Mouse (Mus musculus) hindbrain, embryonic 13.5 days (tissue): ENCODE data around the gene Tmem63b. TPM values are rescaled to one million over a fixed set of nuclear protein-coding genes. Genes with fewer than 3 reads are reported as not detected.
A peak's percentile ranks its signal among the peaks of the same experiment; 100 is the strongest.

Experiments
- ATAC-seq: fragments of 200-750 bp; cut with Nextera tagmentation; 2 replicates; pipeline ENCODE4 v1.8.0; 2017; ENCODE audit warnings: moderate TSS enrichment; ENCODE audit not compliant: low FRiP score
- H3K27ac ChIP-seq: fragments of 300-500 bp; sonication (generic); 2 replicates; pipeline ENCODE4 v1.5.1; 2015; ENCODE audit warnings: inconsistent platforms, mild to moderate bottlenecking, moderate library complexity
- H3K27me3 ChIP-seq: fragments of 300-500 bp; sonication (generic); 2 replicates; pipeline ENCODE4 v1.6.1; 2015; ENCODE audit warnings: mild to moderate bottlenecking, inconsistent platforms
- H3K36me3 ChIP-seq: fragments of 300-500 bp; sonication (generic); 2 replicates; pipeline ENCODE4 v1.6.1; 2015; ENCODE audit warnings: mild to moderate bottlenecking, inconsistent platforms
- H3K4me1 ChIP-seq: fragments of 300-500 bp; sonication (generic); replicated peaks from 2 replicates; pipeline ENCODE4 v1.6.1; 2015; ENCODE audit warnings: inconsistent platforms
- H3K4me2 ChIP-seq: fragments of 300-500 bp; sonication (generic); 2 replicates; pipeline ENCODE4 v1.6.1; 2015; ENCODE audit warnings: inconsistent platforms, mild to moderate bottlenecking, moderate library complexity
- H3K4me3 ChIP-seq: fragments of 300-500 bp; sonication (generic); 2 replicates; pipeline ENCODE4 v1.5.1; 2015; ENCODE audit warnings: mild to moderate bottlenecking, inconsistent platforms
- H3K9ac ChIP-seq: fragments of 300-500 bp; sonication (generic); 2 replicates; pipeline ENCODE4 v1.6.1; 2015; ENCODE audit warnings: mild to moderate bottlenecking, inconsistent platforms
- H3K9me3 ChIP-seq: fragments of 300-500 bp; sonication (generic); 2 replicates; pipeline ENCODE4 v1.6.1; 2016; ENCODE audit warnings: inconsistent platforms
- WGBS: fragments of 180-500 bp; shearing (Covaris S2); methylation state at CpG from one replicate; pipeline ENCODE4 v1.1.7; 2015; 5-methylcytosine and 5-hydroxymethylcytosine counted together
- polyA plus RNA-seq: library from polyadenylated mRNA; unstranded; fragments of >200 nt; fragmentation: Nextera tagmentation; extraction: Ambion mirVana; gene quantifications from 2 replicates; pipeline ENCODE4 v1.2.1, GENCODE M21; 2015

The Tmem63b gene
- polyA plus RNA-seq, result 123 and 139 TPM in 2 replicates

DNA sequence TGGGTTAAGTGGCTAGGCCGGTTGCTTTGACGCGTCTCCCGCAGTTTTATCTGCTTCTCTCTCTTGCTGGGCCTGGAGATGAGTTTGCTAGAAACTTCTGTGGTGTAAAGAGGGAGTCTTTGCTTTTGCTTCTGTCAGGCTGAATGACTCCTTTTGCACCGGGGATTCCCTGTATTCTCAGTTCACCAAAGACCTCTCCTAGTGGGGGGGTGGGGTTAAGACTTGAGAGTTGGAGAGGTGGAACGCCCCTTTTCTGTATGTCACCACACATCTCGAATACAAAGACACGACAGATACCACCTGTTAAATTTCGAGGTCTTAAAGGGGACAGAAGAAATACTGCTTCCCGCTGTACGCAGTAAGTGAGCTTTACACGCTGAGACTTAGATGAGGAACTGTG is at the start of gene Tmem63b:
TSS of gene Tmem63b (minus strand) at position 190 of the 400 bp plus-strand sequence.
- Histone ChIP-seq H3K4me1 (peaks cover 34% of the 10 kb centered on the region), H3K9me3 (no peaks in the 10 kb centered on the region), H3K36me3 (no peaks in the 10 kb centered on the region), H3K4me2 (peak within 1 kb of the TSS; percentile 89), H3K27ac (peak within 1 kb of the TSS; percentile 96), H3K4me3 (peak within 1 kb of the TSS; percentile 88), H3K27me3 (no peaks in the 10 kb centered on the region), H3K9ac (peak within 1 kb of the TSS; percentile 96)
- ATAC-seq, result no peak; the same call in 1 of the 2 replicates
- 8% methylated on average over 12 of the region's 12 CpGs for WGBS

DNA sequence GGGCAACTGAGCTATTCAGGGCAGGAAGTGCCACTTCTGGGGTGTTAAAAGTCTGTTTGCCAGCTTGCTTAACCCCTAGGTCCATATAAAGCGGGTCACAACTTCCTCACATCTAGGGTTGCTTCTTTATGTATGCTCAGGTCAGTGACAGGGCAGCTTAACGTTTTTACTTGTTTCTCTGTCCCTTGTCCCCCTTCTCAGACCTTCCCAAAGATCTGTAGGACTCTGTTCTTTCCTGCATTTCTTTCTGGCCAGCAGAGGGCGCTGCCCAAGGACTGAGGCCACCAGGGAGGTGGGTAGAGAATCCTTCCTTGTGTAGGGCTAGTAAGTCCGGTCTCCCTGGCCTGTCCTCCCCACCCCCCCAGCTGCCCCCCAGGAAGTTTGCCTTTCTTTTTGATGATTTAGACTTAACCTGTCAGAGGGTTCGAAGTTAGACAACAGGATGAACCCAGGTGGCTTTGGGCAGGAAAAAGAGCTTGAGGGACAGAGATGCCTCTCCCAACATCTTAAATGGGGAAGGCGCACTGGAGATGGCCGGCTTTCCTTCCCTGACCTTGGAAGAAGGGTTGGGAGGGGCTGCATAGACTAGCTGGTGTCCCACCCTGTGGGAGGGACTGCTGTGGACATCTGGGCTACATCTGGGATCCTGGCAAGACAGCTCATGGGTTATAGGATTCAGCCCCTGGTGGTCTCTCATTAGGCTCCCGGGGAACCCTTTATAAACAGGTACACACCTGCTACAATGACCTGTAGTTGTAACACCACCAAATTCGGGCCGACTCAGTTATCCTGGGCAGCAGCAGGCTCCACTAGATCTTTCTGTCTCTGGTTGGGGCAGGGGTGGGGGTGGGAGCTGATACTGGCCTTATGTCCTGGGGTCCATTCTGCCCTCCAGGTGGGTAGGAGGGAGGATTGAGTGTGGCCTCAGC is 48.9 kb upstream of the Tmem63b start:
- 9% methylated on average over 10 of the region's 10 CpGs for WGBS
- peak; percentile 19; the same call in 1 of the 2 replicates for ATAC-seq

DNA sequence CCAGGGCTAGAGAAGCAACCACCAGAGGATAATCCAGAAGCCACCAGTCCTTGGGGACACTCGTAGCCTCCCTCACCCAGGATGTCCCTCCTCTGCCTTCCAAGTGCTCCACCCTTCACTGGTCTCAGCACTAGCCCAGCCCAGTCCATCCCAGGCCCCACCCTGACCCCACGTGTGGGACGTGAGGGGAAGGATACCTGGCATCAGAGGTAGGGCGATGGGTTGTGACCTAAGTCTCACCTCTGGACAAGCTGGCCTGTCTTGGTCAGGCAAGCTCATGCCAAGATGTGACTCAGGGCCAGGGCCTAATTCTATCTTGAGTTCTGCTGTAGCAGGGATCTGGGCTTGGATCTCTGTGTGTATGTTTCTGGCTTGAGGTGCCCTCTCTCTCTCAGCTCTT is 48.2 kb upstream of the Tmem63b start:
- H3K9ac ChIP-seq, result no peak overlapping the region
- 67% methylated on average over 4 of the region's 4 CpGs for whole genome bisulfite sequencing
- H3K36me3 ChIP-seq, result no peaks in the 10 kb centered on the region
- H3K4me2 ChIP-seq, result no peak overlapping the region
- no peaks in the 10 kb centered on the region for H3K9me3 ChIP-seq
- H3K4me1 ChIP-seq, result peaks cover 44% of the 10 kb centered on the region
- no peak for ATAC-seq
- H3K4me3 ChIP-seq, result no peak overlapping the region
- H3K27ac ChIP-seq, result peak overlapping the region; percentile 59; the same call in 1 of the 2 replicates
- H3K27me3 ChIP-seq, result peaks cover 20% of the 10 kb centered on the region

More for the DNA sequence above, 48.9 kb upstream of the Tmem63b start:
- H3K27me3 ChIP-seq, result peaks cover 17% of the 10 kb centered on the region
- H3K4me1 ChIP-seq, result peaks cover 44% of the 10 kb centered on the region
- peak overlapping the region; percentile 79 for H3K9ac ChIP-seq
- H3K4me2 ChIP-seq, result peak overlapping the region; percentile 67
- no peaks in the 10 kb centered on the region for H3K36me3 ChIP-seq
- peak overlapping the region; percentile 95 for H3K27ac ChIP-seq
- peak overlapping the region; percentile 47 for H3K4me3 ChIP-seq
- no peaks in the 10 kb centered on the region for H3K9me3 ChIP-seq

DNA sequence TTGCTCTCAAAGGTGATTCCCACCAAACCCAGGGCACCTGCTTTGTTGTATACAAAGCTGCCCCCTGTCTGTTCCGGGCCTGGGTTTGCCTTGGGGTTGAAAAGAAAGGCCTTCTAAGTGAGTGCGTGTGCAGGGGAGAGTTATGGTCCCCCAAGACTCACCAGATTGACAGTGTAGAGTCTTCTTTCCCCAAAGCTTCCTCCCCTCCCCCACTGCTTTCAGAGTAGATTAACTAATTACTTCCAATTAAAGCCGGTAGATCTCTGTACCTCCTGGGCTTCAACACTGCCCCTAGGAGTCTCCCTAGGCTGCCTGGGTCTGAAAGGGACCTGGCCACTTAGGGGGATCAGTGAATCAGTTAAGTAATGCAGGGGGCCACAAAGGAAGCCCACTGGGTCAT is 47.6 kb upstream of the Tmem63b start:
- 8% methylated on average over 3 of the region's 3 CpGs for WGBS
- Histone ChIP-seq H3K9ac (peak overlapping the region; percentile 71), H3K9me3 (no peaks in the 10 kb centered on the region), H3K4me1 (peaks cover 44% of the 10 kb centered on the region), H3K4me2 (peak overlapping the region; percentile 73), H3K36me3 (no peaks in the 10 kb centered on the region), H3K4me3 (peak overlapping the region; percentile 38), H3K27ac (peak overlapping the region; percentile 78), H3K27me3 (peaks cover 22% of the 10 kb centered on the region)
- no peak for ATAC-seq

DNA sequence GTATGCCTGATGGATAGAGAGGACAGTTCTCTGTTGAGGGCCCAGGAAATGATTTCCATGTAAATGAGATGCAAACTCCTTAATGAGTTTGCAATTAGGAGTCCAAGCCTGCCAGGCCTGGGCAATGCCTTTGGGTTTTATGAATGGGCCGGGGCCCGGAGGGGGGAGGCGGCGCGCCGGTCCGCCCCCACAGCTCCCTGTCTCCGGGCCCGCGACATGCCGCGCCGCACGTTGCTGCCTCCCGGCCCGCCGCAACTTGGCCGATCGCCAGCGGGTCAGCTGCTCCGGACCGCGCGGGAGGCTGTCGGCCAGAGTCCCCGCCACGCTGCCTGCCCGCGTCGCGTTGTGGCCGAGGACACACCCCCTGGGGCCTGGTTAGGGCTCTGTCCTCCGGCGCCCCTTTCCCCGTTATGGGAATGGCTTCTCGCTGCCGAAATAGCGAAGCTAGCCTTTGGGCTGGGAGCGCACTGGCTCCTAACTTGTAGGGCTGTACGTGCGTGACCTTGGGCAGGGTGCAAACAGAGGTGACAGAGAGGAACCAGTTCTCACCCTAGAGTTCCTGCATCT is 47.1 kb upstream of the Tmem63b start, which contains the start of gene 1600014C23Rik:
TSS of gene 1600014C23Rik (minus strand) at position 110 of the 567 bp plus-strand sequence.
- peak; percentile 35 for ATAC-seq
- no peaks in the 10 kb centered on the region for H3K9me3 ChIP-seq
- H3K4me3 ChIP-seq, result peak within 1 kb of the TSS; percentile 38
- WGBS, result 2% methylated on average over 36 of the region's 41 CpGs
- peak within 1 kb of the TSS; percentile 71 for H3K9ac ChIP-seq
- peaks cover 44% of the 10 kb centered on the region for H3K4me1 ChIP-seq
- H3K4me2 ChIP-seq, result peak within 1 kb of the TSS; percentile 73
- no peaks in the 10 kb centered on the region for H3K36me3 ChIP-seq
- peak within 1 kb of the TSS; percentile 78 for H3K27ac ChIP-seq
- H3K27me3 ChIP-seq, result peaks cover 24% of the 10 kb centered on the region

DNA sequence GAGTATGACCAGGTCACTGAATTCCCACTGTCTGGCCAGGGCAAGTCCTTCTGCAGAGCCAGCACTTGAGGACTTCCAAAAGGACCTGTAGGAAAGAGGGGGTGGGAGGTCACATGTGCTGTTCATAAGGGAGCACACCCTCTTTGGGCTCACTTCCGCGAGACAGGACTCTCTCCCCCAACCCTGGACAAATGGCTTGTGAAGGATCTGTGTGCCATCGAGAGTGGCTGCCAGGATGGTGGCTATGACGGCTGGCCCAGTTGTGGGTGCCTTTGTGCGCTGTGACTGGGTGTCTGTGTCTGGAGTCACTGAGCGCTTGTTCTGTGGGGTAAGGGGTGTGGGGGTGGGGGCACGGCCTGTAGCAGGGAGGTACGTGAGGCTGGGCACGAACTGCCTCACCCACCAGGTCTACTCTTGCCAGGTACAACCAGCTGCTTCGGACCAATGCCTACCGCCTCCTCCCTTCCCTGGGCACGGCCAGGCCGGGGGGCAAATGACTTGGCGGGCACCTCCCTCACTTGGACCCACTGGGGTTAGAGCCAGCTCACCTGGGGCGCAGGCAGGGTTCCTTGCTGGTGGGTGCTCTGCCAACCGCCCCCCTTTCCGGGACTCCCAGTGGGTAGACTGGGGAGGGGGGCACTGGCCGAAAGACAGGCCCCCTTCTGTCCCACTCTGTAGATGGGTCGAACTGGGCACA is 46.5 kb upstream of the Tmem63b start:
- Histone ChIP-seq H3K27me3 (peaks cover 24% of the 10 kb centered on the region), H3K4me3 (peak overlapping the region; percentile 38; the same call in 1 of the 2 replicates), H3K9me3 (no peaks in the 10 kb centered on the region), H3K27ac (peak overlapping the region; percentile 78), H3K36me3 (no peaks in the 10 kb centered on the region), H3K4me2 (peak overlapping the region; percentile 73), H3K4me1 (peaks cover 44% of the 10 kb centered on the region), H3K9ac (peak overlapping the region; percentile 71)
- WGBS, result 48% methylated on average over 17 of the region's 19 CpGs
- no peak for ATAC-seq

DNA sequence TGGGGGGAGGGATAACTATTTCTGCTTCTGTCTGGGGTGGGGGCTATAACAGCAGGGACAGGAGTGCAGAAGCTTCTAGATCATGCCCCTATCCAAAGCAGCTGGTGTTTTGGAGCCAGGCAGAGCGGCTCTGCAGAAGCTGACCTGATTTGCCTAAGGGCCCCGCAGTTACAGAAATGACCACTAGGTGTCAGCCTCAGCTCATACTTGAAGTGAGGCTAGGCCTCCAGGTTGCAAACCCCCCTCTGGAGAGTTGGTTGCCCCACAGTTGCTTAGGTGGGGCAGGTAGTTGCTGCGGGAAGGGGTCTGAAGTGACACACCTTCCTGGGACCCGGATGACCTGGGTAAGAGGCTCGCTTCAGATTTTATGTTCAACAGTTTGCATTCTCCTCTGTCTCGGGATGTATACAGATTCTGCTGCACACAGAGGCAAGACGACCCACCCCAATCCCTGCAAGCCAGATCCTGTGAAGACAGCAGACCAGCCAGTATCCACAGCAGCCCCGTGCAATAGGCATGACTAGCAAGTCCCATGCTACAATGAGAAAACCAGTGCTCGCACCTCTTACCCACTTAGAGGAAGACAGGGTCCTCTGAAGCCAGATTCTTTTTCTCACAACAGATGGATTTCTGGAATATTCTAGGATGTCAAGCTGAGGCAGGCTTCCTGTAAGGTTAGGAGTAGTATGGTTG is 44.6 kb upstream of the Tmem63b start:
- H3K27ac ChIP-seq, result no peak overlapping the region
- no peak overlapping the region for H3K9ac ChIP-seq
- WGBS, result 27% methylated on average over 9 of the region's 9 CpGs
- 0 out of 2 replicates have a peak, but pooled peaks have one; percentile 0 for ATAC-seq
- H3K27me3 ChIP-seq, result peaks cover 24% of the 10 kb centered on the region
- no peak overlapping the region for H3K4me3 ChIP-seq
- peaks cover 36% of the 10 kb centered on the region for H3K4me1 ChIP-seq
- H3K9me3 ChIP-seq, result no peaks in the 10 kb centered on the region
- H3K4me2 ChIP-seq, result no peak overlapping the region; the same call in 1 of the 2 replicates
- H3K36me3 ChIP-seq, result no peaks in the 10 kb centered on the region

DNA sequence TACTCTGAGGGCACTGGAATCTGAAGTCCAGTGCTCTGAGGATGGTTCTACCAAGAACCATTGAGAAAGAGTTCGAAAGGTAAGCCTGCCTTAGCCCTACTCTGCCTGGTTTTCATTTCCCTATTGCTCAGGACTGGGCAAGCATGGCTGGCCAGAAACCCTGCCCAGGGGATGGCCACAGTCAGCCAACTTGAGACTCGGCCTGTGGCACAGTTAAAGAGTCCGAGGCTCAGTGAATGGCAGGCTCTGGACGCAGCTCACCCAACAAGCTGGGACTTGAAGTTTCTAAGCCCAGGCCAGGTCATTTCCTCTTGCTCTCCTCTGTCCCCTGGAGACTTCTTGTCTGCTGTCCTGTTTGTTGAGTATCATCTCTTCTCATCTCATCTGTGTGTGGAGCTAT is 44.0 kb upstream of the Tmem63b start:
- peaks cover 24% of the 10 kb centered on the region for H3K27me3 ChIP-seq
- no peak overlapping the region for H3K27ac ChIP-seq
- H3K4me2 ChIP-seq, result no peak overlapping the region
- ATAC-seq, result no peak
- 93% methylated on average over 4 of the region's 4 CpGs for WGBS
- no peaks in the 10 kb centered on the region for H3K36me3 ChIP-seq
- no peak overlapping the region for H3K9ac ChIP-seq
- H3K4me1 ChIP-seq, result peaks cover 29% of the 10 kb centered on the region
- H3K9me3 ChIP-seq, result no peaks in the 10 kb centered on the region
- H3K4me3 ChIP-seq, result no peak overlapping the region

DNA sequence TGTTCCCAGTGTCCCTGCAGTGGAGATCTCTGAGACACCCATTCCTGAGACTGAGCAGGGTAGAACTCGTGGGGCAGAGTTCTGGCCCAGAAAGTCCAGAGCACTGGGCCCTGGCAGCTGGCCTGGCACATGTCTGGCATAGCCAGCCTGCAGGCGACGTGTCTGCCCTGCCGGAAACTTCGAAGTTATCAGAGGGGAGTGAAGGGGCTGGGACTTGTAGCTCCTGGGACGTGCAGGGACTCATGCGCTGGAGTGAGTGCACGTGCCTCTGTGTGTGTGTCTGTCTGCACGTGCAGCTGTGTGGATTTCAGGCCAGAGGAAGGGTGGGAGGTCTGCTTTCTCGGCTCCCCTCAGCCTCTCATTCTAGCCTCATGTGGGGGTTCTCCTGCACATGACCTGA is 42.7 kb upstream of the Tmem63b start:
- Histone ChIP-seq H3K9me3 (no peaks in the 10 kb centered on the region), H3K4me2 (no peak overlapping the region), H3K4me1 (peaks cover 16% of the 10 kb centered on the region), H3K27ac (no peak overlapping the region), H3K36me3 (no peaks in the 10 kb centered on the region), H3K27me3 (peaks cover 24% of the 10 kb centered on the region), H3K4me3 (no peak overlapping the region), H3K9ac (no peak overlapping the region)
- WGBS, result 70% methylated on average over 10 of the region's 10 CpGs
- ATAC-seq, result no peak

DNA sequence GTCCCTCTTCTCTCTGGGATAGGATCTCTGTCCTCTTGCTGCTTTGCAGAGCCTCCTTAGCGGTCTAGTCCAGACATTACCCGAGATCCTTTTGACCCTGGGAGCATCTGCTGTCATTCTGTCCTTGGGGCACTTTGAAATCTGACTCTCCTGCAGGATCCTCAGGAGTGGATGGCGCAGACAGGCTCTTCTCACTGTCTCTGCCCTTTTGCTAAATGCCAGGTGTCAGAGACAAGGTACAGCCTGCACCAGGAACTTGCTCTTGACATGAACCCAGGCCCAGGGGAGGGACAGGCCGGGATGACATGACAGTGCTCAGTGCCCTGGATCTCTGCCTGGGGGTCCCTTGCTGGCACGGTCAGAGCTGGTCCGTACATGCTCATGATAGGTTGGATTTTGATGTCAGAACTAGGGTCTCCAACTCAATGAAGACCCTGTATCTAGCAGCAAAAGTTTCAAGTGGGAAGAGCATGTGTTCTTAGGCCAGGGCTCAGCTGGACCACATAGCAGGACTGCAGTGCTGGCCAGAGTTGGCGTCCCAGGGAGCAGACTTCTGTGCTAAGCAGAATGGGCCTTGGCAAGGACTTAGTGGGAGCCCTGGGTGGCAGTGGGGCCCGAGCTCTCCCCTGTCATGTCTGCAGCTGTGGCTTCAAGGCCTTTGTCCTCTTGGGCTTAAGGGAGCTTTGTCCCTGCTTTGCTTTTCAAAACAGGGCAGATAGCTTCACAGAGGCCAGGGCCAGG is 41.4 kb upstream of the Tmem63b start:
- H3K4me2 ChIP-seq, result no peak overlapping the region
- no peaks in the 10 kb centered on the region for H3K36me3 ChIP-seq
- peaks cover 20% of the 10 kb centered on the region for H3K27me3 ChIP-seq
- ATAC-seq, result no peak
- H3K4me3 ChIP-seq, result no peak overlapping the region
- no peak overlapping the region for H3K27ac ChIP-seq
- no peak overlapping the region; the same call in 1 of the 2 replicates for H3K9ac ChIP-seq
- WGBS, result 73% methylated on average over 8 of the region's 8 CpGs
- H3K4me1 ChIP-seq, result peaks cover 10% of the 10 kb centered on the region
- H3K9me3 ChIP-seq, result no peaks in the 10 kb centered on the region

DNA sequence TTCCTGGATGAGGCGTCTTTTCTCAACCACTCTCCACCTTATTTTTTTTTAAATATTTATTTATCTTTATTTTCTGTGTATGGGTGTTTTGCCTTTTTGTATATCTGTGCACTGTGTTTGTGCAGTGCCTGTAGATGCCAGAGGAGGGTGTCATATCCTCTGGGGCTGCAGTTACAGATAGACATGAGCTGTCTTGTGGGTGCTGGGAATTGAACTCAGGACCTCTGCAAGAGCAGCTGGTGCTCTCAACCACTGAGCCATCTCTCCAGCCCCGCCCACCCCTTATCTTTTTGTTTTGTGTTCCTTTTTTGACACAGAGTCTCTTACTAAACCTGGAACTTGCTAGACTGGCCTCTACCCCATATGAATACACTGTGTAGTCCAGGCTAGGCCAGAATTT is 40.8 kb upstream of the Tmem63b start:
- no peak overlapping the region for H3K4me2 ChIP-seq
- no peak overlapping the region for H3K9ac ChIP-seq
- H3K9me3 ChIP-seq, result no peaks in the 10 kb centered on the region
- peaks cover 13% of the 10 kb centered on the region for H3K27me3 ChIP-seq
- 91% methylated on average over 2 of the region's 2 CpGs for WGBS
- H3K36me3 ChIP-seq, result no peaks in the 10 kb centered on the region
- ATAC-seq, result no peak
- H3K4me3 ChIP-seq, result no peak overlapping the region
- H3K4me1 ChIP-seq, result peaks cover 12% of the 10 kb centered on the region
- H3K27ac ChIP-seq, result no peak overlapping the region
